Mouse (Mus musculus) T-cell, adult 2 months (primary cell): ENCODE measurements around the gene Emg1.
"Not testable (repeated sequence)": the region's sequence is repeated elsewhere in the genome, so short reads cannot be mapped to it uniquely, and the experiment has no call there.

ENCODE experiments used
- DNase-seq: peaks from one replicate; pipeline ENCODE4 v3.0.0; 2022; ENCODE audit warnings: low spot score

The Emg1 gene

GRCm38 (mm10) chr6:124708289-124708889 is 3.6 kb downstream of the Emg1 start:
- no peak for DNase-seq

- no peak for DNase-seq
Measured at GRCm38 (mm10) chr6:124706061-124706627, 5.8 kb downstream of the Emg1 start.

GRCm38 (mm10) chr6:124704417-124704816 is 7.6 kb downstream of the Emg1 start:
- DNase-seq, result no peak

- DNase-seq, result no peak
Measured at GRCm38 (mm10) chr6:124703789-124704188, 8.2 kb downstream of the Emg1 start.

GRCm38 (mm10) chr6:124702784-124703103 is 9.2 kb downstream of the Emg1 start:
- peak; percentile 80 for DNase-seq

GRCm38 (mm10) chr6:124702102-124702783 is 9.7 kb downstream of the Emg1 start:
- no peak for DNase-seq

- DNase-seq, result peak; percentile 41
Measured at GRCm38 (mm10) chr6:124701338-124701737, 10.6 kb downstream of the Emg1 start.

- no peak for DNase-seq
Measured at GRCm38 (mm10) chr6:124699962-124700610, 11.9 kb downstream of the Emg1 start.

GRCm38 (mm10) chr6:124699366-124699765 is 12.6 kb downstream of the Emg1 start:
- DNase-seq, result no peak

GRCm38 (mm10) chr6:124698751-124699150 is 13.2 kb downstream of the Emg1 start:
- no peak for DNase-seq

- DNase-seq, result no peak
Measured at GRCm38 (mm10) chr6:124696441-124697150, 15.4 kb downstream of the Emg1 start.

GRCm38 (mm10) chr6:124694166-124694955 is 17.6 kb downstream of the Emg1 start:
- peak; percentile 85 for DNase-seq

GRCm38 (mm10) chr6:124693243-124693981 is 18.6 kb downstream of the Emg1 start:
- DNase-seq, result no peak

- no peak for DNase-seq
Measured at GRCm38 (mm10) chr6:124690517-124690916, 21.5 kb downstream of the Emg1 start.

GRCm38 (mm10) chr6:124689011-124689410 is 23.0 kb downstream of the Emg1 start:
- no peak for DNase-seq

GRCm38 (mm10) chr6:124688151-124688758 is 23.7 kb downstream of the Emg1 start:
- no peak for DNase-seq

- not testable (repeated sequence) for DNase-seq
Measured at GRCm38 (mm10) chr6:124686644-124687043, 25.3 kb downstream of the Emg1 start.

- DNase-seq, result no peak
Measured at GRCm38 (mm10) chr6:124685606-124686386, 26.2 kb downstream of the Emg1 start.

- DNase-seq, result no peak
Measured at GRCm38 (mm10) chr6:124683591-124684417, 28.2 kb downstream of the Emg1 start.
